17 mouse cellular contexts compared by ENCODE assay signal in genomic region chr10:80829359-80830278, GRCm38 (mm10). TPM values are rescaled to one million over a fixed set of nuclear protein-coding genes. Genes with fewer than 3 reads are reported as not detected.
DNase-seq lines count a peak whose midpoint lies in the region; ATAC-seq lines count a peak whose summit lies in the region.
"Had no signal": no experiment of that assay in that cellular context is flagged by ENCODE, and none has a peak within 500 bp of the region (broad histone marks: within the 10 kb centered on the region; RNA-seq: fewer than 3 reads in every experiment).

No protein-coding gene starts in this region.

- H3K27ac ChIP-seq in heart, embryonic 12.5 days (ENCODE audit: poor library complexity, severe bottlenecking) = no peak overlapping the region
- no peak overlapping the region for H3K27ac ChIP-seq in limb, embryonic 13.5 days
- peak overlapping the region; percentile 56 for H3K27ac ChIP-seq in liver, embryonic 15.5 days (replicated peaks)
- H3K27ac ChIP-seq: hindbrain, postnatal 0 days; layer of hippocampus, adult 2 months had no signal

- intact Hi-C loops in heart, postnatal 14 days (cut with DNase I) = no loop called here

- no peak for ATAC-seq in heart, embryonic 12.5 days (ENCODE audit: insufficient number of reproducible peaks, low FRiP score)
- no peak for ATAC-seq in megakaryocyte, adult 5-6 weeks (ENCODE audit: poor library complexity, severe bottlenecking)
- ATAC-seq in limb, embryonic 13.5 days (ENCODE audit: low FRiP score, low read depth) = no peak
- ATAC-seq in liver, embryonic 15.5 days (ENCODE audit: insufficient read depth) = no peak
- ATAC-seq: hindbrain, postnatal 0 days had no signal

- H3K36me3 ChIP-seq in heart, embryonic 12.5 days = peaks cover 24% of the 10 kb centered on the region
- peaks cover 36% of the 10 kb centered on the region for H3K36me3 ChIP-seq in megakaryocyte, embryonic 14.5 days (replicated peaks; ENCODE audit: low read length)
- H3K36me3 ChIP-seq in limb, embryonic 13.5 days = peaks cover 18% of the 10 kb centered on the region
- H3K36me3 ChIP-seq in liver, embryonic 15.5 days (replicated peaks) = peaks cover 40% of the 10 kb centered on the region

- DNase-seq in heart, postnatal 14 days = no peak
- no peak for DNase-seq in frontal cortex, adult 2 months (ENCODE audit: extremely low spot score in 1 of 2, low spot score in 1 of 2)
- DNase-seq in adrenal gland, postnatal 25 days = no peak
- DNase-seq: cerebellum, adult 2 months; embryo, embryonic 11 days; lung, embryonic 14.5 days; spleen, adult 18-20 months; thymus, postnatal 25 days had no signal

- 50% methylated on average over 1 of the region's 1 CpGs for WGBS in heart, embryonic 12.5 days
- WGBS in limb, embryonic 13.5 days = 71% methylated on average over 1 of the region's 1 CpGs
- 61% methylated on average over 1 of the region's 1 CpGs for WGBS in liver, embryonic 15.5 days (ENCODE audit: insufficient replicate concordance)

- peaks cover 47% of the 10 kb centered on the region for H3K4me1 ChIP-seq in heart, embryonic 12.5 days (replicated peaks)
- peaks cover 70% of the 10 kb centered on the region for H3K4me1 ChIP-seq in megakaryocyte, embryonic 14.5 days
- peaks cover 37% of the 10 kb centered on the region for H3K4me1 ChIP-seq in limb, embryonic 13.5 days
- H3K4me1 ChIP-seq in liver, embryonic 15.5 days (replicated peaks) = peaks cover 59% of the 10 kb centered on the region

- H3K27me3 ChIP-seq in heart, embryonic 12.5 days (replicated peaks) = peaks cover 20% of the 10 kb centered on the region
- peaks cover 21% of the 10 kb centered on the region for H3K27me3 ChIP-seq in megakaryocyte, embryonic 14.5 days (replicated peaks)
- peaks cover 24% of the 10 kb centered on the region for H3K27me3 ChIP-seq in limb, embryonic 13.5 days
- peaks cover 25% of the 10 kb centered on the region for H3K27me3 ChIP-seq in liver, embryonic 15.5 days

- 0 out of 2 replicates have a peak, but pooled peaks cover 5% of the 10 kb centered on the region for H3K9me3 ChIP-seq in heart, embryonic 12.5 days (replicated peaks)
- H3K9me3 ChIP-seq in megakaryocyte, embryonic 14.5 days = peaks cover 4% of the 10 kb centered on the region
- no peaks in the 10 kb centered on the region for H3K9me3 ChIP-seq in limb, embryonic 13.5 days
- no peaks in the 10 kb centered on the region for H3K9me3 ChIP-seq in liver, embryonic 15.5 days (replicated peaks)

- peak overlapping the region; percentile 11; the same call in 1 of the 2 replicates for H3K4me2 ChIP-seq in heart, embryonic 12.5 days
- 0 out of 2 replicates have a peak overlapping the region, but pooled peaks have one; percentile 4 for H3K4me2 ChIP-seq in limb, embryonic 13.5 days (replicated peaks)
- H3K4me2 ChIP-seq in liver, embryonic 15.5 days = peak overlapping the region; percentile 31; the same call in 1 of the 2 replicates
- H3K4me2 ChIP-seq: lung, embryonic 14.5 days had no signal

- H3K9ac ChIP-seq in heart, embryonic 12.5 days = 0 out of 2 replicates have a peak overlapping the region, but pooled peaks have one; percentile 3
- no peak overlapping the region for H3K9ac ChIP-seq in limb, embryonic 13.5 days
- H3K9ac ChIP-seq in liver, embryonic 15.5 days = no peak overlapping the region
- H3K9ac ChIP-seq: lung, embryonic 14.5 days had no signal

- no peak overlapping the region for H3K4me3 ChIP-seq in heart, embryonic 12.5 days
- peak overlapping the region; percentile 4 for H3K4me3 ChIP-seq in megakaryocyte, embryonic 14.5 days (replicated peaks)
- H3K4me3 ChIP-seq in limb, embryonic 13.5 days = peak overlapping the region; percentile 0; the same call in 1 of the 2 replicates
- no peak overlapping the region for H3K4me3 ChIP-seq in liver, embryonic 15.5 days (replicated peaks)
- H3K4me3 ChIP-seq: layer of hippocampus, adult 2 months had no signal

RNA-seq across cellular contexts. Expression of gene Oaz1, which starts 3.2 kb away (rescaled TPM):
- polyA plus RNA-seq in heart, embryonic 12.5 days (2016; fragmentation: Nextera tagmentation; extraction: Ambion mirVana) = 1,577 and 1,597 TPM in 2 replicates
- 100 to 1,000 TPM; 893 to 962 TPM for total RNA-seq in heart, postnatal 14 days (2021)
- polyA plus RNA-seq in megakaryocyte, embryonic 14.5 days (2012; ENCODE audit: insufficient read depth, low replicate concordance) = 2,272 and 5,289 TPM in 2 replicates
- total RNA-seq in megakaryocyte, adult 5-6 weeks (2015) = 1,171 and 1,242 TPM in 2 replicates
- total RNA-seq in megakaryocyte, adult 5-6 weeks (2017) = 206 and 296 TPM in 2 replicates
- 1,885 and 1,910 TPM in 2 replicates for polyA plus RNA-seq in limb, embryonic 13.5 days (2015; fragmentation: Nextera tagmentation; extraction: Ambion mirVana)
- 1,470 and 1,719 TPM in 2 replicates for polyA plus RNA-seq in liver, embryonic 15.5 days (2015; fragmentation: Nextera tagmentation; extraction: Ambion mirVana)
- 706 and 773 TPM in 2 replicates for polyA plus RNA-seq in frontal cortex, adult 2 months (2012; rRNA removed)
- total RNA-seq in adrenal gland, postnatal 25 days (2021) = 742 and 955 TPM in 2 replicates

RNA-seq across cellular contexts. Expression of gene Lingo3, which starts 14.2 kb away (rescaled TPM):
- polyA plus RNA-seq in heart, embryonic 12.5 days (2016; fragmentation: Nextera tagmentation; extraction: Ambion mirVana) = 0.46 and 0.54 TPM in 2 replicates
- 1 to 10 TPM; 4.2 to 5.7 TPM for total RNA-seq in heart, postnatal 14 days (2021)
- 0.04 TPM in 1 of 2 replicates, not detected in the other for polyA plus RNA-seq in megakaryocyte, embryonic 14.5 days (2012; ENCODE audit: insufficient read depth, low replicate concordance)
- not detected in 2 replicates for total RNA-seq in megakaryocyte, adult 5-6 weeks (2015)
- total RNA-seq in megakaryocyte, adult 5-6 weeks (2017) = not detected in 2 replicates
- 0.92 and 1.3 TPM in 2 replicates for polyA plus RNA-seq in limb, embryonic 13.5 days (2015; fragmentation: Nextera tagmentation; extraction: Ambion mirVana)
- polyA plus RNA-seq in liver, embryonic 15.5 days (2015; fragmentation: Nextera tagmentation; extraction: Ambion mirVana) = not detected in 2 replicates
- 16.0 and 20.3 TPM in 2 replicates for polyA plus RNA-seq in frontal cortex, adult 2 months (2012; rRNA removed)
- total RNA-seq in adrenal gland, postnatal 25 days (2021) = 3.5 and 5.1 TPM in 2 replicates
- total RNA-seq: megakaryocyte progenitor cell, adult 5-6 weeks; neutrophil, adult 5-6 weeks had no signal

RNA-seq across cellular contexts. Expression of gene Jsrp1, which starts 16.3 kb away (rescaled TPM):
- 6.1 and 6.7 TPM in 2 replicates for polyA plus RNA-seq in heart, embryonic 12.5 days (2016; fragmentation: Nextera tagmentation; extraction: Ambion mirVana)
- total RNA-seq in heart, postnatal 14 days (2021) = not detected
- not detected in 2 replicates for polyA plus RNA-seq in megakaryocyte, embryonic 14.5 days (2012; ENCODE audit: insufficient read depth, low replicate concordance)
- not detected in 2 replicates for total RNA-seq in megakaryocyte, adult 5-6 weeks (2015)
- not detected in 2 replicates for total RNA-seq in megakaryocyte, adult 5-6 weeks (2017)
- polyA plus RNA-seq in limb, embryonic 13.5 days (2015; fragmentation: Nextera tagmentation; extraction: Ambion mirVana) = 4.5 and 5.2 TPM in 2 replicates
- 0.97 and 1.3 TPM in 2 replicates for polyA plus RNA-seq in liver, embryonic 15.5 days (2015; fragmentation: Nextera tagmentation; extraction: Ambion mirVana)
- polyA plus RNA-seq in frontal cortex, adult 2 months (2012; rRNA removed) = 5.7 and 6.2 TPM in 2 replicates
- total RNA-seq in adrenal gland, postnatal 25 days (2021) = 6.7 and 8.7 TPM in 2 replicates
- total RNA-seq: hindbrain, postnatal 0 days; megakaryocyte progenitor cell, adult 5-6 weeks; neutrophil, adult 5-6 weeks had no signal

RNA-seq across cellular contexts. Expression of gene Amh, which starts 24.6 kb away (rescaled TPM):
- 0.14 and 0.23 TPM in 2 replicates for polyA plus RNA-seq in heart, embryonic 12.5 days (2016; fragmentation: Nextera tagmentation; extraction: Ambion mirVana)
- total RNA-seq in heart, postnatal 14 days (2021) = under 1 TPM; 0.56 to 0.65 TPM
- polyA plus RNA-seq in megakaryocyte, embryonic 14.5 days (2012; ENCODE audit: insufficient read depth, low replicate concordance) = 1.1 and 5.5 TPM in 2 replicates
- total RNA-seq in megakaryocyte, adult 5-6 weeks (2015) = not detected in 2 replicates
- total RNA-seq in megakaryocyte, adult 5-6 weeks (2017) = not detected in 2 replicates
- polyA plus RNA-seq in limb, embryonic 13.5 days (2015; fragmentation: Nextera tagmentation; extraction: Ambion mirVana) = not detected in 2 replicates
- polyA plus RNA-seq in liver, embryonic 15.5 days (2015; fragmentation: Nextera tagmentation; extraction: Ambion mirVana) = 0.10 and 0.12 TPM in 2 replicates
- 2.6 and 3.8 TPM in 2 replicates for polyA plus RNA-seq in frontal cortex, adult 2 months (2012; rRNA removed)
- total RNA-seq in adrenal gland, postnatal 25 days (2021) = 0.79 and 0.90 TPM in 2 replicates
- total RNA-seq: megakaryocyte progenitor cell, adult 5-6 weeks had no signal
- polyA plus RNA-seq: hindbrain, postnatal 0 days had no signal

RNA-seq across cellular contexts. Expression of gene Lsm7, which starts 25.4 kb away (rescaled TPM):
- 177 and 182 TPM in 2 replicates for polyA plus RNA-seq in heart, embryonic 12.5 days (2016; fragmentation: Nextera tagmentation; extraction: Ambion mirVana)
- total RNA-seq in heart, postnatal 14 days (2021) = 10 to 100 TPM; 21.3 to 28.3 TPM
- 6.8 and 219 TPM in 2 replicates for polyA plus RNA-seq in megakaryocyte, embryonic 14.5 days (2012; ENCODE audit: insufficient read depth, low replicate concordance)
- total RNA-seq in megakaryocyte, adult 5-6 weeks (2015) = 56.6 and 58.0 TPM in 2 replicates
- total RNA-seq in megakaryocyte, adult 5-6 weeks (2017) = 104 and 130 TPM in 2 replicates
- 310 and 314 TPM in 2 replicates for polyA plus RNA-seq in limb, embryonic 13.5 days (2015; fragmentation: Nextera tagmentation; extraction: Ambion mirVana)
- 115 TPM in 2 replicates for polyA plus RNA-seq in liver, embryonic 15.5 days (2015; fragmentation: Nextera tagmentation; extraction: Ambion mirVana)
- 230 and 259 TPM in 2 replicates for polyA plus RNA-seq in frontal cortex, adult 2 months (2012; rRNA removed)
- total RNA-seq in adrenal gland, postnatal 25 days (2021) = 42.8 and 49.8 TPM in 2 replicates

Comparison
In these comparisons a context has a peak if more than half of its experiments do, and no peak if none do; other contexts are left out.
1. H3K4me3 ChIP-seq: peak in megakaryocyte, embryonic 14.5 days (single experiment) and limb, embryonic 13.5 days (single experiment); none in heart, embryonic 12.5 days (single experiment) and liver, embryonic 15.5 days (single experiment).
2. Peak in every context shown above with its lines, with median percentiles within 50 percentile points of each other: H3K4me2 ChIP-seq.